Mouse (Mus musculus) frontal cortex, postnatal 14 days (tissue): Measurements from ENCODE around the gene Colgalt2.

ENCODE experiments used
- DNase-seq, 2 experiments: peaks; one replicate each; pipeline ENCODE4 v3.0.0; 2022; ENCODE audit warnings: low spot score in 2 of 2

Gene Colgalt2

GRCm38 (mm10) chr1:152490842-152491241 lies 91.2 kb downstream of the Colgalt2 start:
- DNase-seq, result no peak

DNA sequence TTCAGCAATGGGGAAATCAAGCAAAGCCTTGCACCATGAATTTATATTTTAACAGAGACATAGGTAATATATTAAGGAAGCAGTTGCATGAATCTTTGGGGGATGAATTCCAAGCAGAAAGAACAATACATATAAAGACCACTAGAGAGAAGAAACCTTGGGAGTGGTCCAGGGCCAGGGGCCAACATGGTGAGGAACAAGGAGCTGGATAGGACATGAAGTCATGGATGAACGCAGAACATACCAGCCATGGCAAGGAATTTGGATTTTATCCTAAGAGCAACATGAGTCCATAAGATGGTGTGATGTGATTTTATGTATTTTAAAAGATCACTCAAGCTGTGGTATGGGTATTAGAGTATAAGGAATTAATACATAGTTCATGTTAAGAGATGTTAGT lies 92.6 kb downstream of the Colgalt2 start:
- DNase-seq, result no peak

DNA sequence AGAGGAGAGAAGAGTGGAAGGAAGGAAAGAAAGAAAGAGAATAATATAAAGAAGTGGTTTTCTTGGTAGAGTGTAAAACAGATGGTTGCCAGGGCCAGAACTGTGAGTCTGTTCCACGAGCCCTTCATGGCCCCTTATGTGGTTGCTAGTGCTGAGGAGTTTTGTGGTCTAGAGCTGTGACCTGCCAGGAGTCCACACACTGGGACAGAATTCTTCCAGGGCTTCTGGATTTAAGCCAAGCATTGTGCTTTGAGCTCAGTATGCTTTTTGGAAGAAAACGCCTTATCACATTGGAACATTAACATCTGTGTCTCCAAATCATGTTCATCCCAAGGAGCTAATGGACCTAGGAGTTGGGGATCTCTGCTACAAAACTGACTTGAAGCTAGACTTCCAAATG lies 97.2 kb downstream of the Colgalt2 start:
- no peak for DNase-seq

- DNase-seq, result no peak
Observed at GRCm38 (mm10) chr1:152497581-152497980, 98.0 kb downstream of the Colgalt2 start.

DNA sequence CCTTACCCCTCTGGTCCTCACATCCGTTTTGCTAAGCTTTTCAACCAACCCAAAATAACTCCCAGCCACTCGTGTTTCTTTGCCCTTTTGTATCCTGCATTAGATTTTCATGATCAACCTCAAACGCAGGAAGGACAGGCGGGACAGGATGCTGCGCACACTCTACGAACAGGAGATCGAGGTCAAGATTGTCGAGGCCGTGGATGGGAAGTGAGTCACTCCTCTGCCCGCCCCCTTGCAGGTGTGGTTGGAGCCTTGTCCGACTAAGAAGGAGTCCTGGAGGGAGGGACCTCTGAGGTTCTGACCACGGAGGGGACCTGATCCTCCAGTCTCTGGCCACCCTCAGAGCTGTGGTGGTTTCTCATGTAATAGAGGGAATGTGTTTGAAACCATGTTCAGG lies 100.2 kb downstream of the Colgalt2 start:
- DNase-seq, result no peak

DNA sequence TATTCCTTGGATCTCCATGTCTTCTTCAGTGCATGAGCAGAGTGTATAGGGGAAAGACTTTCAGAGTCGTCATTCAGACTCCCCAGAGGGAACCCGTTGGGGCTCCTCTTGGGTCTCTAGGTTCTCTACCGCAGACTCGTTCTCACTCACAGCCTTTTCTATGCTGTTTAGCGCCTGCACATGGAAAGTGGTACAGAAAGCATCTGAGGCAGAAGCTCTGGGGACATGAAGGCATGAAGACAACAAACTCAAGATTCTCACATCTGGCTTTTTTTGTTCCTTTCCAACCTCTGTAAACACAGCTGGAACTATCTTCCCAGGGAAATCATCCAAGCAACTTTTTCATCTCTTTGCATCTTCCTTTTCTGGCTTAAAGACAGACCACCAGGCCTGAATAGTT lies 106.5 kb downstream of the Colgalt2 start:
- no peak for DNase-seq

GRCm38 (mm10) chr1:152506726-152507125 lies 107.1 kb downstream of the Colgalt2 start:
- DNase-seq, result no peak

- DNase-seq, result no peak
Observed at GRCm38 (mm10) chr1:152508481-152509220, 109.0 kb downstream of the Colgalt2 start.

DNA sequence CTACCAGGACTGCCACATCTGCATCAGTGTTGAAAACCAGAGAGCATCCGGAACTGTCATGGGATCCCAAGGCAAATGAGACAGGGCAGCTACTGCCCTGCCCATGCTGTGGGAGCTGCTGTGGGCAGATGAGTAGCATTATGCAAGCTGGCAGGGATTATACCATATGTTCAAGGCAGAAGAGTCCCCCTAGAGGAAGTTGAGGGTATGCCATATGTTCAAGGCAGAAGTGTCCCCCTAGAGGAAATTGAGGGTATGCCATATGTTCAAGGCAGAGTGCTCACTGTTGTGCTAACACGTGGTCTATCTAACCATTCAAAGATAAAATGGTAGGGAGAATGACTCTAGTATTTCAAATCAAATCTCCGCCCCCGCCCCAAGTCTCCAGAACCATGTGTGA lies 111.6 kb downstream of the Colgalt2 start:
- DNase-seq, result no peak

DNA sequence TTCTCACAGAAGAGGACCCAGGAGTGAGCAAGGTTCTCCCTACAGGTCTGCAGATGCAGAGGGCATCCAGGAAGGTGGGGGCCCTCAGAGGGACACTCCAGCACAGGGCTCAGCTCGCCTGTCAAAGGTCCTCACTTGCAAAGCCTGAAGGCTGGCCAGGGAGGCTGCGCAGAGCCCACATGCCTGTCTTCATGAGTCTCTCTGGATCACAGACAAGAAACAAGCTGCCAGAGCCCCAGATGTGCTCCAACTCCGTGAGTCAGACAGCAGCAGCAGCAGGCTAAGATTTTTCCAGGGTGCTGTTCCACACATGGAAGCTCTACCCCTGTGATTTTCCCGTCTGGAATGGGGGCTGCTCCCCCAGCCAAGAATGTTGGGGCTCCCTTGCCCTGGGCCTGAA lies 114.6 kb downstream of the Colgalt2 start:
- DNase-seq, result no peak

GRCm38 (mm10) chr1:152517057-152517570 lies 117.5 kb downstream of the Colgalt2 start:
- DNase-seq, result no peak

GRCm38 (mm10) chr1:152518971-152519370 lies 119.3 kb downstream of the Colgalt2 start:
- no peak for DNase-seq

GRCm38 (mm10) chr1:152520798-152521575 lies 121.4 kb downstream of the Colgalt2 start:
- peak in 1 of 2 experiments; percentile 56 for DNase-seq

- no peak for DNase-seq
Observed at GRCm38 (mm10) chr1:152522226-152522625, 122.6 kb downstream of the Colgalt2 start.

DNA sequence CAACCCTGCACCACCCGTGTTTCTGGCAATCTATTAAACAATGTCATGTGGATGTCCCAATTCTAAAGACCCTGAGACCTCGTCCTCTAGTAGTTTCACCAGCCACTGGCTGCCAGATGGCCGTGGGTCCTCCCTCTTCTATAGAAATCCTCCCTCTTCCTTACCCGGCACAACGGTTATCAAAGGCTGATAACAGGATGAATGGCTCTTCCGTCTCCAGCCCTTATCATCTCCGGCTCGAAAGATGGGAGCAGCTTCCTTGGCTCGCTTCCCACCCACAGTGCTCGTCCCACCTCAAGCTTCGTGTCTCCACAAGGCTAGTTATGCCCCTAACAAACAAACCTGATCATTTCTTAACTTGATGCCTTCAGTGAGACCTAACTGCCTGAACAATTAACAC lies 123.7 kb downstream of the Colgalt2 start:
- no peak for DNase-seq

GRCm38 (mm10) chr1:152524098-152524892 lies 124.7 kb downstream of the Colgalt2 start:
- DNase-seq, result peak; percentile 39 to 40

DNA sequence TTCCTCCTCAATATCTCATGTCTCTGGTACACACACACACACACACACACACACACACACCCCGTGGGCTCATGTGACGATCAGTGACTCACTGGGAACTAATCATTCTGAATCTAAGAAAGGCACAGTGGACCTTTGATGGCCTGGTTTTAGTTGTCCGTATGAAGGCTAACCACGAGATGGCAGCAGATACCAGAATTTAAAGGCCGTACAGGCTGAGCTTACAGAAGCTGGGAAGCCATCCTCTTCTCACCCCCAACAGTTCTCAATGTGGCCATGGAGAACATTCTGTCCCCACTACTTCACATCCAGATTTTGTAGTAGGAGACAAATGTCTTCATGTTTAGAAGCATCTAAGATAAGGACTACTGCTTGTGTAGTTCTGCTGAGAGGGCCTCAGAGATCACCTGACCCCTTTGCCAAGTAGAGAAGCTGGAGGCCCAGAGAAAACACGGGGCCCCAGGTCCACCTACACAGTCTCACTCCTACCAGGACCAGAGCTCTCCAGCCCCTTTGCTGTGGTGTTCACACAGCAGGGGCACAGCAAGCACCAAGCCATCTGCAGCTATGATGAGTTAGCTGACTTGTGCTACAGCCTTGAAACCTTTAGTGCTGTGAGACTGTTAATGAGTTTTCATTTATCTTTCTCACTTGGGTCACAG lies 125.5 kb downstream of the Colgalt2 start:
- peak; percentile 61 to 63 for DNase-seq

- no peak for DNase-seq
Observed at GRCm38 (mm10) chr1:152526154-152526553, 126.5 kb downstream of the Colgalt2 start.

GRCm38 (mm10) chr1:152528214-152528613 lies 128.6 kb downstream of the Colgalt2 start:
- DNase-seq, result no peak

GRCm38 (mm10) chr1:152528778-152529177 lies 129.1 kb downstream of the Colgalt2 start:
- DNase-seq, result no peak

DNA sequence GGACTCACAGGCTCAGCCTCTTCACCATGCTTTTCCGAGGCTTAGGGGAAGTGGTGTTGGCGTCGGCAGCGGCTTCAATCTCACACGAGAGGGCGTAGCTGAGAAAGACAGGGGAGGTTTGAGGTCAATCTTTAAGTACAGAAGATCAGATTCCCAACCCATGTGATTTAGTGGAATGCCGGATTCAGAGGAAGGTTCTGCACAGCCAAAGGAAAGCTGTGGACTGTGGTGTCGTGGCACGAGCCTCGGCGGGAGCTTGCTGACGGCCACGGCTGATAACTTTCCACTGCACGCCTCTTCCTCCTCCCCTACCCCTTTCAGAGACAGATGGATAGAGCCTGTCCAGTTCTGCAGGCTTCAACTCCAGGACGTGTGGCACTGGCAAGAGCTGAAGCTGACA lies 131.9 kb downstream of the Colgalt2 start:
- no peak for DNase-seq

DNA sequence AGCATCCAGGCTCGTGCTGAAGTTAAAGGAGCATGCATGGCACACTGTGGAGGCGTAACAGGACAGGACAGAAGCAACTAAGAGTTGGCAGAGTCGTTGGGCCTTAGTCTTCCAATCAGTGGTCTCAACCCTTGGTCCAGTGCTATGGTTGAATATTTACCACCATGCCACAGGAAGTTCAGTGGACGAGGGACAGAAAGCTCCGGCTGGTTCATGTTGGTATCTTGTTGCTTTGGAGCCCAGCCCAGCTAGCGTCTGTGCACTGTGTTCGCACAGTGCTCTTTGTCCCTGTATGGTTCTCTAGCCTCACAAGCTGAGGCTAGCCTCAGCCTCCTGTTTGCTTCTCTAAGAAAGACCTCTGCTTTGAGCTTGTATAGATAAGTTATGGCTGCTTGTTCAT lies 134.9 kb downstream of the Colgalt2 start:
- no peak for DNase-seq
